Mouse (Mus musculus) heart, adult 11 months (tissue): ENCODE results near the gene Cers6.

Source experiments
- DNase-seq: peaks from one replicate; pipeline ENCODE4 v3.0.0; 2022

The Cers6 gene

GRCm38 (mm10) chr2:68884573-68884972, 23.3 kb downstream of the Cers6 start:
- peak; percentile 78 for DNase-seq

- peak; percentile 46 for DNase-seq
Observed at GRCm38 (mm10) chr2:68885206-68885605, 24.0 kb downstream of the Cers6 start.

GRCm38 (mm10) chr2:68885766-68886496, 24.7 kb downstream of the Cers6 start:
- DNase-seq, result peak; percentile 89

- DNase-seq, result peak; percentile 89
Observed at GRCm38 (mm10) chr2:68886661-68887060, 25.4 kb downstream of the Cers6 start.

GRCm38 (mm10) chr2:68888094-68888705, 27.0 kb downstream of the Cers6 start:
- DNase-seq, result peak; percentile 82

GRCm38 (mm10) chr2:68889661-68890170, 28.5 kb downstream of the Cers6 start:
- DNase-seq, result peak; percentile 9

- peak; percentile 67 for DNase-seq
Observed at GRCm38 (mm10) chr2:68892476-68892875, 31.2 kb downstream of the Cers6 start.

GRCm38 (mm10) chr2:68895044-68895764, 34.0 kb downstream of the Cers6 start:
- peak; percentile 62 for DNase-seq

- DNase-seq, result peak; percentile 79
Observed at GRCm38 (mm10) chr2:68896196-68896595, 35.0 kb downstream of the Cers6 start.

GRCm38 (mm10) chr2:68899770-68900521, 38.7 kb downstream of the Cers6 start:
- peak; percentile 64 for DNase-seq

GRCm38 (mm10) chr2:68900640-68901378, 39.6 kb downstream of the Cers6 start:
- peak; percentile 81 for DNase-seq

GRCm38 (mm10) chr2:68901708-68902107, 40.5 kb downstream of the Cers6 start:
- peak; percentile 22 for DNase-seq

- DNase-seq, result peak; percentile 75
Observed at GRCm38 (mm10) chr2:68902546-68902945, 41.3 kb downstream of the Cers6 start.

GRCm38 (mm10) chr2:68906921-68907320, 45.7 kb downstream of the Cers6 start:
- DNase-seq, result no peak

- no peak for DNase-seq
Observed at GRCm38 (mm10) chr2:68907721-68908463, 46.7 kb downstream of the Cers6 start.

GRCm38 (mm10) chr2:68910727-68911126, 49.5 kb downstream of the Cers6 start:
- no peak for DNase-seq

GRCm38 (mm10) chr2:68911587-68912483, 50.6 kb downstream of the Cers6 start:
- DNase-seq, result no peak

GRCm38 (mm10) chr2:68915742-68916141, 54.5 kb downstream of the Cers6 start:
- DNase-seq, result peak; percentile 17

GRCm38 (mm10) chr2:68916299-68916698, 55.1 kb downstream of the Cers6 start:
- no peak for DNase-seq

- peak; percentile 61 for DNase-seq
Observed at GRCm38 (mm10) chr2:68917010-68917409, 55.8 kb downstream of the Cers6 start.
